Mouse (Mus musculus): ENCODE measurements around the gene Ppef1. TPM values are rescaled to one million over a fixed set of nuclear protein-coding genes. Genes with fewer than 3 reads are reported as not detected.

Gene Ppef1
- polyA plus RNA-seq, 1 experiment: not detected

DNA sequence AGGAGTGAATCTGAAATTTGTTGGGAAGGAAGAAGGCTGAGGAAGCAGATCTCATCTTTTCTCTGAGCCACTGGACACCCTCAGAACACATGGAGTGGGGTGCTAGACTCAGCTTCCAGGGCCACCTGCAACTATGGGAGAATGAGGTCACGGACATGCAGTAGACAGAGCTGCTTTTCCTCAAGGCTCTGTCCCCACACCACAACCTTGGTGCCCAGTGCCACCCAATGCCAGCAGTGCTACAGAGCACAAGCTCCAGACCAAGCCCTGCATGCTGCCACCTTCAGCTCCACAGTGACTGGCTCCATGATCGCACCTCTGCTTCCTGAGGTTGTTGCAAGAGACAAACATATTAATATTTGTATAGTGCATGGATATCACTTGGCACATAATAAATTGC lies 132.2 kb downstream of the Ppef1 start:
- no peak for DNase-seq
- TF ChIP-seq CTCF (IDR thresholded peaks at IDR 0.05; ENCODE audit: borderline replicate concordance, control insufficient read depth, extremely low read depth, insufficient read depth, low read length, poor library complexity): no peak
- no peak for TF ChIP-seq POLR2A (IDR thresholded peaks at IDR 0.05; ENCODE audit: control insufficient read depth, extremely low read depth, insufficient read depth, low read length, poor library complexity)
- Histone ChIP-seq H3K4me1 (replicated peaks; ENCODE audit: control insufficient read depth, insufficient read depth, low read length) (0 out of 2 replicates have a peak, but pooled peaks cover 2% of the 10 kb centered on the region), H3K36me3 (ENCODE audit: control insufficient read depth, insufficient read depth, low read length) (no peaks in the 10 kb centered on the region), H3K27me3 (ENCODE audit: control insufficient read depth, insufficient read depth, low read length) (no peaks in the 10 kb centered on the region), H3K4me3 (ENCODE audit: control insufficient read depth, insufficient read depth, low read length) (no peak overlapping the region), H3K27ac (ENCODE audit: control insufficient read depth, insufficient read depth, low read length) (no peak overlapping the region)
- 100% methylated on average over 2 of the region's 2 CpGs for WGBS

- TF ChIP-seq POLR2A (IDR thresholded peaks at IDR 0.05; ENCODE audit: control insufficient read depth, extremely low read depth, insufficient read depth, low read length, poor library complexity): no peak
- H3K27me3 ChIP-seq (ENCODE audit: control insufficient read depth, insufficient read depth, low read length): no peaks in the 10 kb centered on the region
- H3K4me3 ChIP-seq (ENCODE audit: control insufficient read depth, insufficient read depth, low read length): no peak overlapping the region
- no peaks in the 10 kb centered on the region for H3K36me3 ChIP-seq (ENCODE audit: control insufficient read depth, insufficient read depth, low read length)
- 0 out of 2 replicates have a peak, but pooled peaks cover 2% of the 10 kb centered on the region for H3K4me1 ChIP-seq (replicated peaks; ENCODE audit: control insufficient read depth, insufficient read depth, low read length)
- 79% methylated on average over 1 of the region's 1 CpGs for WGBS
- no peak for DNase-seq
- H3K27ac ChIP-seq (ENCODE audit: control insufficient read depth, insufficient read depth, low read length): no peak overlapping the region
These were observed 132.8 kb downstream of the Ppef1 start for GRCm38 (mm10) chrX:160602770-160603169.

DNA sequence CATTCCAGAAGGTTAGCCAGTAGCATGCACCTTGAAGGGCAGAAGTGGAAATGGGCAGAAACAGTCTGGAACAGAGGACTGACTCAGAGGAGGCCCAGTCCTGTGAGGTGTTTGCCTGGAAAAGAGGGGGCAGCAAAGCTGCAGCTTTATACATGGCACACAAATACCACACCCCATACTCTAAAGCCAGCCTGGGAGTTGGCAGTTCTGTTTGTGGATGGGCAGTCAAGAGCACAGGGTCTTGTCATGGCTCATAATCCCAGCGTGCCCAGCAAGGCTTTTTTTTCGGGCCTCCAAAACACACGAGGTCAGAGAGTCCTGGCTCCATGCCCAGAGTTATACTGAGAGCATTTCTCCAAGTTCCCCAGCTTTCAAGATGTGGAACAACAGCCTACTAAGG lies 134.5 kb downstream of the Ppef1 start:
- Histone ChIP-seq H3K36me3 (ENCODE audit: control insufficient read depth, insufficient read depth, low read length) (no peaks in the 10 kb centered on the region), H3K27ac (ENCODE audit: control insufficient read depth, insufficient read depth, low read length) (no peak overlapping the region), H3K27me3 (ENCODE audit: control insufficient read depth, insufficient read depth, low read length) (no peaks in the 10 kb centered on the region), H3K4me1 (replicated peaks; ENCODE audit: control insufficient read depth, insufficient read depth, low read length) (0 out of 2 replicates have a peak, but pooled peaks cover 2% of the 10 kb centered on the region), H3K4me3 (ENCODE audit: control insufficient read depth, insufficient read depth, low read length) (no peak overlapping the region)
- 26% methylated on average over 3 of the region's 3 CpGs for WGBS
- DNase-seq: no peak
- TF ChIP-seq CTCF (IDR thresholded peaks at IDR 0.05; ENCODE audit: borderline replicate concordance, control insufficient read depth, extremely low read depth, insufficient read depth, low read length, poor library complexity) (no peak), POLR2A (IDR thresholded peaks at IDR 0.05; ENCODE audit: control insufficient read depth, extremely low read depth, insufficient read depth, low read length, poor library complexity) (no peak)

DNA sequence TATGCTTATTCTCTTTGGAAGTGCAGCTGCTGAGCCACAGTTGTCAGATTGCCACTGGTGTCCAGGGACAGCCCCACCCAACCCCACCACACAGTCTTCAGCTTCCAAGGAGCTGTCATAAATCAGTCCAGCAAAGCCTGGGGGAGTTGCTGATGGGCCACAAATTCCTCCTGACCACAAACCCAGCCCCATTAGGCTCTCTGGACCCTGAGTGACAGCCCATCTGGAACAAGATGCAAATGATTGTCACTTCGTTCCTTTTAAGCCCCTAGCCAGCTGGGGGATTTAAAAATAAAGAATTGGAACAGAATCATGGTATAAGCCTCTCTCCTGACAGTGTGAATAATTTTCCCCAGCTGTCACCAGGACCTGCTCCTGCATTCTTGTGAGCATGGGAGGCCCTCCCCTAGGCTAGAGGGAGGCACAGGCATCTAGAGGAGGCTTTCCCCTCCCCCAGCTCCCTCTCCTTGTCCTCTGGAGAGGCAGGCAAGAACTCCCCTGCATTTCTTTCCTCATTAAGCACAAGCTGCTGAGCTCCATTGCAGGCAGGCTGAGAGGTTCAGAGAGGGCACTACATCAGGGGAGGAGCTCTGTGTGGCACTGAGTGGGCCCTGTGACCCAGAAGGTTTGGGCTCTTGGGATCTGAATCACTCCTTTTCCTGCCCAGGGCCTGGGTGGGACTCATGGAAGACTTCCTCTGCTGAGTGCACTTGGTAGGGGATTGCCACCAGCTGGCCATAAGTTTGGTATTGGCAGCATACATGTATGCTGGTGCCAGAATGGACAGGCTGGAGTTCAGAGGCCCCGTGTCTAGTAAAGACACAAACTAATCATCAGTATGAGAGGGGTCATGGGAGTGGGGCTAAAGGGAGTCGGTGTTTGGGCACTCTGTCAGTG lies 136.8 kb downstream of the Ppef1 start:
- no peak overlapping the region for H3K4me3 ChIP-seq (ENCODE audit: control insufficient read depth, insufficient read depth, low read length)
- no peak for TF ChIP-seq POLR2A (IDR thresholded peaks at IDR 0.05; ENCODE audit: control insufficient read depth, extremely low read depth, insufficient read depth, low read length, poor library complexity)
- TF ChIP-seq CTCF (IDR thresholded peaks at IDR 0.05; ENCODE audit: borderline replicate concordance, control insufficient read depth, extremely low read depth, insufficient read depth, low read length, poor library complexity): no peak
- H3K27ac ChIP-seq (ENCODE audit: control insufficient read depth, insufficient read depth, low read length): no peak overlapping the region
- no peak for DNase-seq
- H3K27me3 ChIP-seq (ENCODE audit: control insufficient read depth, insufficient read depth, low read length): no peaks in the 10 kb centered on the region
- 98% methylated on average over 3 of the region's 3 CpGs for WGBS
- 0 out of 2 replicates have a peak, but pooled peaks cover 2% of the 10 kb centered on the region for H3K4me1 ChIP-seq (replicated peaks; ENCODE audit: control insufficient read depth, insufficient read depth, low read length)
- H3K36me3 ChIP-seq (ENCODE audit: control insufficient read depth, insufficient read depth, low read length): no peaks in the 10 kb centered on the region

DNA sequence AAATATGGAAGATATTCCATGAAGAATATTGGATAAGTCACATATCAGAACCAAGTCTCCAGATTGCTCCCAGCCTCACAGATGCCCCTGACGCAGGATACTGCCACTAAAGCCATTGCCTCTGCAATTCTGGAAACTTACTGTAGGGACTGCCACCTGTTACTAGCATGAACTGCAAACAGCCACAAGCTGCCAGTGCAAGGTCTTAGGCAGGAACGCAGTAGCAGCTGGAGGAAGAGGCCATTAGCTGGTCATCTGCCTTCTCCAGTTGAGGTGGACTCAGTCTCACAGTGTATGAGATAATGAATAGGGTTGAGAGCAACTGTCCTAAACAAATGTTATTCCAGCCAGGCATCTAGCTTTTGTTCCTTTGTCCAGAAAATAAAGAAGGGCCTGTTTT lies 137.5 kb downstream of the Ppef1 start:
- 0 out of 2 replicates have a peak, but pooled peaks cover 2% of the 10 kb centered on the region for H3K4me1 ChIP-seq (replicated peaks; ENCODE audit: control insufficient read depth, insufficient read depth, low read length)
- no peak overlapping the region for H3K27ac ChIP-seq (ENCODE audit: control insufficient read depth, insufficient read depth, low read length)
- DNase-seq: no peak
- 95% methylated on average over 2 of the region's 2 CpGs for WGBS
- H3K36me3 ChIP-seq (ENCODE audit: control insufficient read depth, insufficient read depth, low read length): no peaks in the 10 kb centered on the region
- no peak overlapping the region for H3K4me3 ChIP-seq (ENCODE audit: control insufficient read depth, insufficient read depth, low read length)
- no peaks in the 10 kb centered on the region for H3K27me3 ChIP-seq (ENCODE audit: control insufficient read depth, insufficient read depth, low read length)
- TF ChIP-seq CTCF (IDR thresholded peaks at IDR 0.05; ENCODE audit: borderline replicate concordance, control insufficient read depth, extremely low read depth, insufficient read depth, low read length, poor library complexity) (no peak), POLR2A (IDR thresholded peaks at IDR 0.05; ENCODE audit: control insufficient read depth, extremely low read depth, insufficient read depth, low read length, poor library complexity) (no peak)

- H3K4me1 ChIP-seq (replicated peaks; ENCODE audit: control insufficient read depth, insufficient read depth, low read length): no peaks in the 10 kb centered on the region
- no peak for DNase-seq
- WGBS: 95% methylated on average over 6 of the region's 6 CpGs
- no peak overlapping the region for H3K4me3 ChIP-seq (ENCODE audit: control insufficient read depth, insufficient read depth, low read length)
- H3K36me3 ChIP-seq (ENCODE audit: control insufficient read depth, insufficient read depth, low read length): no peaks in the 10 kb centered on the region
- H3K27ac ChIP-seq (ENCODE audit: control insufficient read depth, insufficient read depth, low read length): no peak overlapping the region
- no peaks in the 10 kb centered on the region for H3K27me3 ChIP-seq (ENCODE audit: control insufficient read depth, insufficient read depth, low read length)
- TF ChIP-seq POLR2A (IDR thresholded peaks at IDR 0.05; ENCODE audit: control insufficient read depth, extremely low read depth, insufficient read depth, low read length, poor library complexity) (no peak), CTCF (IDR thresholded peaks at IDR 0.05; ENCODE audit: borderline replicate concordance, control insufficient read depth, extremely low read depth, insufficient read depth, low read length, poor library complexity) (no peak)
These were observed 142.6 kb downstream of the Ppef1 start for GRCm38 (mm10) chrX:160592933-160593332.

All from thymus, adult 2 months (tissue).